Mouse (Mus musculus) monocyte, adult 2 months (primary cell): ENCODE results near the gene 4930595M18Rik.

ENCODE experiments used
- DNase-seq, 2 experiments: peaks; one replicate each; pipeline ENCODE4 v3.0.0; 2022; ENCODE audit warnings: low spot score in 2 of 2, low read depth in 1 of 2

Gene 4930595M18Rik

GRCm38 (mm10) chrX:81458021-81458420 lies at the start of gene 4930595M18Rik:
Gene 4930595M18Rik (minus strand): TSS chrX:81458121.
- DNase-seq, result no peak

- no peak for DNase-seq
Measured at GRCm38 (mm10) chrX:81472500-81472899, 14.6 kb upstream of the 4930595M18Rik start.
